Mouse (Mus musculus) intestine, embryonic 14.5 days (tissue): ENCODE data around the gene Gm13199. TPM values are rescaled to one million over a fixed set of nuclear protein-coding genes. Genes with fewer than 3 reads are reported as not detected.

Experiments used
- ATAC-seq: fragments of 200-750 bp; cut with Nextera tagmentation; replicated peaks from 2 replicates; pipeline ENCODE4 v1.8.0; 2017; ENCODE audit warnings: low read depth, moderate number of reproducible peaks, moderate TSS enrichment, moderate library complexity; ENCODE audit not compliant: low FRiP score, low TSS enrichment
- DNase-seq: peaks from one replicate; pipeline ENCODE4 v3.0.0-alpha.2; 2018; ENCODE audit warnings: low spot score
- H3K27ac ChIP-seq: fragments of 300-500 bp; sonication (generic); 2 replicates; pipeline ENCODE4 v1.5.1; 2014; ENCODE audit warnings: low read depth, mild to moderate bottlenecking, control low read depth
- H3K27me3 ChIP-seq: fragments of 300-500 bp; sonication (generic); replicated peaks from 2 replicates; pipeline ENCODE4 v1.6.1; 2014; ENCODE audit warnings: low read length, control low read depth; ENCODE audit not compliant: control insufficient read depth, insufficient read depth
- H3K36me3 ChIP-seq: fragments of 300-500 bp; sonication (generic); 2 replicates; pipeline ENCODE4 v1.6.1; 2014; ENCODE audit warnings: low read length, control low read depth; ENCODE audit not compliant: control insufficient read depth, insufficient read depth
- H3K4me1 ChIP-seq: fragments of 300-500 bp; sonication (generic); replicated peaks from 2 replicates; pipeline ENCODE4 v1.6.1; 2014; ENCODE audit warnings: low read length, control low read depth, mixed read lengths; ENCODE audit not compliant: control insufficient read depth, insufficient read depth
- H3K4me2 ChIP-seq: fragments of 300-500 bp; sonication (generic); 2 replicates; pipeline ENCODE4 v1.6.1; 2014; ENCODE audit warnings: low read length
- H3K4me3 ChIP-seq: fragments of 300-500 bp; sonication (generic); 2 replicates; pipeline ENCODE4 v1.5.1; 2014; ENCODE audit warnings: low read depth, low read length, control low read depth, mixed read lengths
- H3K9ac ChIP-seq: fragments of 300-500 bp; sonication (generic); 2 replicates; pipeline ENCODE4 v1.6.1; 2014; ENCODE audit warnings: mild to moderate bottlenecking, low read length
- H3K9me3 ChIP-seq: fragments of 300-500 bp; sonication (generic); 2 replicates; pipeline ENCODE4 v1.6.1; 2016; ENCODE audit warnings: low read length, control low read depth; ENCODE audit not compliant: control insufficient read depth
- WGBS: fragments of 180-500 bp; shearing (Covaris S2); extraction: QIAGEN DNeasy Blood & Tissue Kit; methylation state at CpG from one replicate; pipeline ENCODE4 v1.1.7; 2014; 5-methylcytosine and 5-hydroxymethylcytosine counted together
- polyA plus RNA-seq: library from polyadenylated mRNA; unstranded; fragments of >200 nt; fragmentation: Nextera tagmentation; extraction: Ambion mirVana; gene quantifications from 2 replicates; pipeline ENCODE4 v1.2.1, GENCODE M21; 2014

Gene Gm13199
- polyA plus RNA-seq, 1 experiment from 2014 or later = 1.3 TPM

DNA sequence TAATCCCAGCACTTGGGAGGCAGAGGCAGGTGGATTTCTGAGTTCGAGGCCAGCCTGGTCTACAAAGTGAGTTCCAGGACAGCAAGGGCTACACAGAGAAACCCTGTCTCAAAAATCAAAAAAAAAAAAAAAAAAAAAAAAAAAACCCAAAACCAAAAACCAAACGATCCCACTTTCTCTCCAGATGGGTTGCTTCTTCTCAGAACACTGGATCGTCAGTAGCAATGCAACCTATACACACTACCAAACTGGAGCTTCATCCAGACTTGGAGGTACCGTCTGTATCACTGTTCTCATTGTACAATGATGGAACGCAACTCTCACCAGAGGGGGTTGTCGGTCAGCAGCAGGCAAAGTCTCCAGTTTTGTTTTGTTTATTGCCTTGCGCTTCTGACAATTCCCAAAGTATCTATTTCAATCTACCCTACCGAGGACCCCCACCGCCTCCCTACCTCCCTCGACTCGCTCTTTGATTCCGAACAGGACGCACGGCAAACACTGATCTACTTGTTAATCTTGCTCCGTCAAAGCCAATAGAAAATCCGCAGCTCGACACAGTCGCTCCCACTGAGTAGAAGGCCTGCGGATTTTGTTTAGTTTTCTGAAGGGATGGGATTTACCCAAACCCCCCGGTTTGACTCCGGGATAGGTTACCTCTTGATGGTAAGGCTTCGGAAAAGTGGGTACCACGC is 18.4 kb downstream of the Gm13199 start:
- H3K27me3 ChIP-seq = no peaks in the 10 kb centered on the region
- H3K9me3 ChIP-seq = peaks cover under 1% of the 10 kb centered on the region; the same call in 1 of the 2 replicates
- peaks cover 25% of the 10 kb centered on the region for H3K36me3 ChIP-seq
- H3K27ac ChIP-seq = peak overlapping the region; percentile 88
- peak overlapping the region; percentile 49 for H3K4me3 ChIP-seq
- WGBS = 4% methylated on average over 23 of the region's 23 CpGs
- ATAC-seq (peak; percentile 21), DNase-seq (no peak)
- H3K4me2 ChIP-seq = peak overlapping the region; percentile 66
- H3K9ac ChIP-seq = peak overlapping the region; percentile 74
- H3K4me1 ChIP-seq = peaks cover 8% of the 10 kb centered on the region

DNA sequence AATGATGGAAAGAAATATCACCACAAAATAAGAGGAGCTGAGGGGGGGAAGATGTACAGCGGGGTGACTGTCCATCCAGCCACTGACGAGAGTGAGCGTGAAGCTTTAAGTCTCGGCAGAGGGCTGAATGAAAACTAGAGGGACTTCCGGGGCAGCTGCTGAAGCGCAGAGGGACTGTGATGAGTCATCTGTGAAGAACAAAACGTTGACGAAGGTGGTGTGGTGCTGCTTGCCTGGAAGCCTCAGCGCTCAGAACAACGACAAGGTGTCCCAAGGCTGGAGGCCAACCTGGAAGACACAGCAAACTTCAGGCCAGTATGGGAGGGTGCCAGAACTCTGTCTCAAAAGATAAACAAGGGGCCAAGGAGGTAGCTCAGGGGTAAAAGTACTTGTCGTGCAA is 21.9 kb downstream of the Gm13199 start:
- WGBS = 97% methylated on average over 11 of the region's 11 CpGs
- Histone ChIP-seq H3K4me2 (no peak overlapping the region), H3K36me3 (peaks cover 55% of the 10 kb centered on the region), H3K9me3 (peaks cover 3% of the 10 kb centered on the region; the same call in 1 of the 2 replicates), H3K27me3 (no peaks in the 10 kb centered on the region), H3K27ac (no peak overlapping the region), H3K4me3 (no peak overlapping the region), H3K4me1 (peaks cover under 1% of the 10 kb centered on the region; the same call in 1 of the 2 replicates), H3K9ac (no peak overlapping the region)
- no peak for ATAC-seq
- no peak for DNase-seq

DNA sequence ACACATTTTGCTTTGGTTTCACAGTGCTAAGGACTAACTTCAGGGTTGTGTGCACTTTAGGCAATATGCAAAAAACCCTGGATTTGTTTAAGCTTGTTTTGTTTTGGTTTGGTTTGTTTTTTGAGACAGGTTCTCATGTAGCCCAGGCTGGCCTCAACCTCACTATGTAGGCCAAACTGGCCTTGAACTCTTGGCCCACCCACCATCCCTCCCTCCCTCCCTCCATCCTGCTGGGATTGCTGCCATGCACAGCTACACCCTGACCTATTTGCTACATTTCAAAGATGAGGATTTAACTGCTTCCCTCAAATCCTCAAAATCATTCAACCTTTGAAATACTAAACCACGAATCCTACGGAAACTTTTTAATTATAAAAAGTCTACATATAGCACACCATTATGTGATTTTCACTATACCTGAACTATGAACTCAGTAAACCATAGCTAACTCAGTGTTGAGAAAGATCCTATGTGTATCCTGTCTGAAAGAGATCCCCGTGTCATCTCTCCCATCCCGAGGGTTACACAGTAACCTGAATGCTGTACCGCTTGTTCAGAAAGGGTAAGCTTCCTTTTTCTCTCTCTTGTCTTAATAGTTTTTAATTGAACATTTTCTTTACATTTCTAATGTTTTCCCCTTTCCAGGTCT is 37.3 kb downstream of the Gm13199 start:
- DNase-seq = no peak
- no peak overlapping the region for H3K4me3 ChIP-seq
- no peaks in the 10 kb centered on the region for H3K9me3 ChIP-seq
- H3K4me2 ChIP-seq = no peak overlapping the region
- H3K27ac ChIP-seq = no peak overlapping the region
- WGBS = 96% methylated on average over 5 of the region's 5 CpGs
- H3K36me3 ChIP-seq = peaks cover 50% of the 10 kb centered on the region
- no peaks in the 10 kb centered on the region for H3K4me1 ChIP-seq
- H3K27me3 ChIP-seq = no peaks in the 10 kb centered on the region
- no peak overlapping the region for H3K9ac ChIP-seq
- ATAC-seq = no peak

DNA sequence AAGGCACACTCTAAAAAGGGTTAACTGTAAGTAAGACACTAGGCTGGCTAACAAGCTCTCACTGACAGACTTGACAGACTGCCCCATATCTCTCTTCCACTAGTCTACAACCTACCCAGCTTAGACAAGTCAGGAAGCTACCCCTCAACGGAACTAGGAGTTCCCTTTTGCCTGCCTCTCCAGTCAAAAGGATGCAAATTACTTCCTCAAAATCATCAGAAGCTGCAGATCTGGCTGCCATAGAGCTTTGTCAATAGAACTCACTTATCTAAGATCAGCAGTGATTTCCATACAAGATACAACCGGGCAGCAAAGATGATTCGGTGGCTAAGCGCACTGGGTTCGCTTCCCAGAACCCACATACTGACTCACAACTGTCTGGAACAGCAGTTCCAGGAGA is 38.0 kb downstream of the Gm13199 start:
- Histone ChIP-seq H3K9ac (no peak overlapping the region), H3K27me3 (no peaks in the 10 kb centered on the region), H3K36me3 (peaks cover 51% of the 10 kb centered on the region), H3K4me1 (no peaks in the 10 kb centered on the region), H3K9me3 (no peaks in the 10 kb centered on the region), H3K27ac (no peak overlapping the region), H3K4me2 (no peak overlapping the region), H3K4me3 (no peak overlapping the region)
- ATAC-seq (no peak), DNase-seq (no peak)
- WGBS = 79% methylated on average over 5 of the region's 5 CpGs

DNA sequence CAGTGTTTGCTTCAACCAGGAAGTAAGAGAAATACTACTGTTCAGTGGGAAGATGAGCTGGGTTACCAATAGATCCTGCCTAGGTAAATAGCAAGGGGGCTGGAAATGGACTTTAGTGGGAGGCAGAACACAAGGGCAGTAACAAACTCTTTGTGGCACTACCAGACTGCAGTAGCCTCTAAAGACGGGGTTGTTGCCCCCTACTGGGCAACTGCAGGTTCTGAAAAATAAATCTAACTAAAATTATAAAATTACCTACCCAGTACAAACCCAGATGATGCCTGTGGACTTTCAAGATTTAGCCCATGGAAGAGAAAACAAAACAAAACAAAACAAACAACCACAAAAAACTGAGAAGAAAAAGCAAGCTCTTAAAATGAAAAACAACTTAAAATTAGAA is 38.5 kb downstream of the Gm13199 start:
- Histone ChIP-seq H3K27ac (no peak overlapping the region), H3K9me3 (no peaks in the 10 kb centered on the region), H3K4me3 (no peak overlapping the region), H3K36me3 (peaks cover 56% of the 10 kb centered on the region), H3K9ac (no peak overlapping the region), H3K4me1 (no peaks in the 10 kb centered on the region), H3K4me2 (no peak overlapping the region), H3K27me3 (no peaks in the 10 kb centered on the region)
- peak; percentile 48 for DNase-seq
- ATAC-seq = no peak
- 23% methylated on average over 1 of the region's 1 CpGs for WGBS

DNA sequence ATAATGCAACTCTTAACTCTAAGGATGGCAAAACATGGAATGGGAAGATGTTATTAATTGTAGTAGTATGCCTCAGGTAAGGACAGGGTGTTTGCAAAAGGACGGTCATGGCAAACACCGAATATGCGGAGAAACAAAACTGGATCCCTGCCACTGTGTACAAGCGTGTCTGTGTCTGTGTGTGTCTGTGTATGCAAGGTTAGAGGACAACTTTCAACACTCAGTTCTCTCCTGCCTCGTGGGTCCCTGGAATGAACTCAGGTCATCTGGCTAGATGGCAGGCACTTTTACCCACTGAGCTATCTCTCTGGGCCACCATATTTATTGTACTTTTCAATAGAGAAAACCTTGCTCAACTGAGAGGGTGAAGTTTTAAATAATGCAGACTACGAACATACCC is 40.3 kb downstream of the Gm13199 start:
- H3K9me3 ChIP-seq = no peaks in the 10 kb centered on the region
- no peaks in the 10 kb centered on the region for H3K4me1 ChIP-seq
- ATAC-seq = no peak
- 94% methylated on average over 6 of the region's 6 CpGs for WGBS
- no peak overlapping the region for H3K4me2 ChIP-seq
- H3K27ac ChIP-seq = no peak overlapping the region
- DNase-seq = no peak
- H3K36me3 ChIP-seq = peaks cover 64% of the 10 kb centered on the region
- H3K27me3 ChIP-seq = no peaks in the 10 kb centered on the region
- H3K9ac ChIP-seq = no peak overlapping the region
- no peak overlapping the region for H3K4me3 ChIP-seq

DNA sequence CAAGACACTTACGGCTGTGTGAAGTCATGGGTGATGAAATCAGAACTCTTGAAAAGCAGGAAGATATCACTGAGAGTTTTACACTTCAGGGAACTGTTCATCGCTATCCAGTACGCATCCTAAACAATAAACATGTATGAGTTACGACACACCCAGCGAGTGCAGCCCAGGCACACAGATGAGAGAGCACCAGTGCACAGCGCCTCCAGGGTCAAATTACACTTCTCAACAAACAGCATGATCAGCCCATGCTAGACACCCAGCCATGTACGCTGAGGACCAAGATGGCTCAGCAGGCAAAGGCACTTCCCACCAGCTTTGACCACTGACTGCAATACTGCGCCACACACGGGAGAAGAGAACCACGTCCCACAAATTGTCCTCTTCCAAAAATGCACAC is 41.5 kb downstream of the Gm13199 start:
- Histone ChIP-seq H3K4me1 (no peaks in the 10 kb centered on the region), H3K36me3 (peaks cover 66% of the 10 kb centered on the region), H3K27me3 (no peaks in the 10 kb centered on the region), H3K9ac (no peak overlapping the region), H3K4me2 (no peak overlapping the region), H3K27ac (no peak overlapping the region), H3K4me3 (no peak overlapping the region), H3K9me3 (no peaks in the 10 kb centered on the region)
- DNase-seq = no peak
- 82% methylated on average over 10 of the region's 10 CpGs for WGBS
- ATAC-seq = no peak
